Mouse (Mus musculus): Measurements from ENCODE around the gene Hes7.

- TF ChIP-seq CTCF (IDR thresholded peaks at IDR 0.05; ENCODE audit: borderline replicate concordance, control insufficient read depth, extremely low read depth, insufficient read depth, low read length, poor library complexity) (no peak), POLR2A (IDR thresholded peaks at IDR 0.05; ENCODE audit: control insufficient read depth, extremely low read depth, insufficient read depth, low read length, poor library complexity) (no peak)
These were observed 3.0 kb downstream of the Hes7 start for GRCm38 (mm10) chr11:69123056-69123692.

Data from thymus, adult 2 months (tissue).